Mouse (Mus musculus): Measurements from ENCODE around the gene Ppp2r5a. TPM values are rescaled to one million over a fixed set of nuclear protein-coding genes. Genes with fewer than 3 reads are reported as not detected.

The Ppp2r5a gene
- total RNA-seq, 2 experiments from 2014 or later, result 192 to 197 TPM

- DNase-seq, result peak; percentile 46 to 67
Measured at GRCm38 (mm10) chr1:191326233-191326882, 76.7 kb downstream of the Ppp2r5a start.

DNA sequence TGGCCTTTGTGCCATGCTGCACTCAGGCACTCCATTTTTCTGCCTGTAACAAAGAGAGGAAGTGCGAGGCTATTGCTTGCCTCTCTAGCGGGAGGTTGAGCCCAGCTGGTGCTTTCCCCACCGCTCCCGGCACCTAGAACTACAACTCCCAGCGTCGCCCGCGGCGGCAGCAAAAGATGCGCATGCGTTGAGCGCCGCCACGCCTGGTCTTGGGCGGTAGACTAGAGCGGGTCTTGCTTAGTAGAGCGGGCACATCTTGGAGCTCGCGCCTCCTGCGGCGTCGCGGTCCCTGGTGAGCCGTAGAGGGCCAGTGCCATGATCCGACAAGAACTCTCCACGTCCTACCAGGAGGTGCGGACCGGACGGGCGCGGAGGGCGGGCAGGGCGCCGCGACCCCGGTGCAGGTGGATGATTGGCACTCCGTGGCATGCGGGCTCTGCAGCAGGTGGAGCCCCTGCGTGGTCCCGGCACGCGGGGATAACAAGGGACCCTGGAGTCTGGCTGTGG is 77.3 kb downstream of the Ppp2r5a start, which contains the start of gene Tmem206:
Tmem206 (plus strand) TSS at position 187 of the 507 bp plus-strand sequence.
- peak; percentile 95 to 97 for DNase-seq

DNA sequence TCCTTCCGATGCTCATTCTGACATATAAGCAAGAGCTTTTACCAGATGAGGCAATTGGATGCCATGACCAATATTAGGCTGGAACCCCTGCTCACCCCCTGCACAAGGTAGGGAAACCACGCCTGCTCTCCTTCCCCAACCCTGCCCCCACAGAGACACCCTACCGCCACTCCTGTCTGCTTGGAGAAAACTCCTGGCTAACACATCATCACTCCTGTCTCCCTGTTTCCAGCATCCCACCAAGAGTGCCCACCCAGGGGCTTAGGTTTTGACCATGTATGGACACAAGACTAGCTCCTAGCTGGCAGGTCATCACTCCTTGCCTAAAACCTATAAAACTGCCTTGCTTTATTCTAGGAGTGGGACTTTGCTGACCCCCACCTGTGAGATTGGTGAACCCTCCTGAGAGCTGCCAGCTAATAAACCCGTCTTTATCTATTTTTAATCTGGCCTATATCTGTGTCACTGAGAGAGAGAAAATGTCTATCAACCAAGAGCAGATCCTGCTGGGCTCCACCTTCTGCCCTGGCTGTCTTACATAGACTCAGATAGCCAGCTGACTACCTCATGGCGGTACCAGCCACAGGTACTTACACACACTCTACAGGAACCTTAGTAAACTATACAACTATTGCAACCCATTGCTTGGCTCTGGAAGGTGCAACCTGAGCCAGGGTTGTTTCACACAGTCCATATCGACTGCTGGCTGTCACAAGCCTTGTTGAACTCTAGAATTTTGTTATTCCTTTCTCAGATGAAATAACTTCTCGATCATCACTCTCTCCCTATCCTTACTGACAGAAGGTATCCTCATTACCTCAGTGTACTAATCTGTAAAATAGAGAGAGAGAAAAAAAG is 78.1 kb downstream of the Ppp2r5a start:
- DNase-seq, result no peak

GRCm38 (mm10) chr1:191323381-191323780 is 79.7 kb downstream of the Ppp2r5a start:
- no peak for DNase-seq

DNA sequence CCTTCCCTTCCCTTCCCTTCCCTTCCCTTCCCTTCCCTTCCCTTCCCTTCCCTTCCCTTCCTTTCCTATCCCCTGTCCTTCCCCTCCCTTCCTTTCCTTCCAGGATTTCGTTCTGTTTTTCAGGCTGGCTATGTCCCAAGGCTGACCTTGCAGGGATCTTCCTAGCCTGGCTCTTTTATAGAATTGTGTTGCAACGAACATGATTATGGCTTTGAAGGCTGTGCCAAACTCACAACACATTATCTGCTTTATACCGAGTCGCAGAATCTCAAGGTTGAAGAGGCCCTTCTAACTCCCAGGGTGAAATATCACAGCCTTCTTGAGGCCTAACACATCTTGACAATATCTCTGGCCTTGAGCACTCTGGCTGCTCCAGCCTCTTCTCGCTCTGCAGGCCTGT is 84.4 kb downstream of the Ppp2r5a start:
- peak; percentile 71 to 75 for DNase-seq

- DNase-seq, result peak; percentile 89 to 92
Measured at GRCm38 (mm10) chr1:191317591-191318196, 85.4 kb downstream of the Ppp2r5a start, which contains the start of gene Nenf. Nenf (minus strand) TSS chr1:191318194.

DNA sequence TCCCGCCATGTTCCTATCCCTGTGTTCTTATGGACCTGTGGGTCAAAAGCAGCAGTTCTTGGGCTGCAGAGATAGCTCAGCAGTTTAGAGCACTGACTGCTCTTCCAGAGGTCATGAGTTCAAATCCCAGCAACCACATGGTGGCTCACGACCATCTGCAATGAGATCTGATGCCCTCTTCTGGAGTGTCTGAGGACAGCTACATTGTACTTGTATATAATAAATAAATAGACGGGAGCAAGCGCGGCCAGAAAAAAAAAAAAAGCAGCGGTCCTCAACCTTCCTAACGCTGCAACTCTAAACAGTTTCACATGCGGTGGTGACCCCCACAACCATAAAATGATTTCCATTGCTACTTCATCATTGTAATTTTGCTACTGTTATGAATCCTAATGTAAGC is 86.3 kb downstream of the Ppp2r5a start:
- no peak for DNase-seq

GRCm38 (mm10) chr1:191313926-191314325 is 89.1 kb downstream of the Ppp2r5a start:
- no peak for DNase-seq

DNA sequence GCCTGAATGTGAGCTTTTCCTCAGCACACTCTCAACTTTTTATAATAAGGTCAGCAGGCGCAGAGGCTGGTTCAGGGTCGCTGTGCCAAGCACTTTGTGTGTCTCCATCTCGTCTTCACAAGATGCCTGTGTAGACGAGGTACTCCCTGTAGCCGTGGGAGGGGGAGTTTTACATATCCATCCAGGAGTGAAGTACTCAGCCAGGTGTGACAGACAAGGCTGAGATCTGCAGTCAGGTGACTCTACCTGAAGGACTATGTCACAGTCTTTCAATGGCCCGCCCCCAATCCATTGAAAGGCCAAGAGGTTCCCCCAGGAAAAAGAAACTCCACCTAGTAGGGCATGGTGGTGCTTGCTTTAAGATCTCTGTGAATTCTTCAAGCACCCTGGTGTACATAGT is 89.9 kb downstream of the Ppp2r5a start:
- DNase-seq, result no peak

DNA sequence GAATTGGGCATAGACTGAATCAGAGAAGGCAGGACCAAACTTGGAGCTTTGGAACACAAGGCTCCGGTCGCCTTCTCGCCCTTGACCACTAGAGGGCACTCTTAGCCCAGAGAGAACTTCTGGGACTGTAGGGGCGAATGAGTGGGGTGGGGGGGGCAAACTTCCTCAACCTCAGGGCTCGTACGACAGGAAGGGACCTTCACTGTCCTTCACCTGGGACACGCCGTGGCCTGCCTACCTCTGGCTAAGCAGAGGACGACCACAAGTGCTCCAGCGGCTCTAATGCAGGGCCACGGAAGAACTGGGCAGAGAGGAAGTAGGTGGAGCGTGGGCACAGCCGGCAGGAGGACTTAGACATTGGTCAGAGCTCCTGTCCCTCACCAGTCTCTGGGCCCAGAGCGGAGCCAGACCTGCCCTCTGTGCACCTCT is 90.5 kb downstream of the Ppp2r5a start:
- peak; percentile 87 to 91 for DNase-seq

GRCm38 (mm10) chr1:191311296-191311898 is 91.7 kb downstream of the Ppp2r5a start:
- no peak for DNase-seq

DNA sequence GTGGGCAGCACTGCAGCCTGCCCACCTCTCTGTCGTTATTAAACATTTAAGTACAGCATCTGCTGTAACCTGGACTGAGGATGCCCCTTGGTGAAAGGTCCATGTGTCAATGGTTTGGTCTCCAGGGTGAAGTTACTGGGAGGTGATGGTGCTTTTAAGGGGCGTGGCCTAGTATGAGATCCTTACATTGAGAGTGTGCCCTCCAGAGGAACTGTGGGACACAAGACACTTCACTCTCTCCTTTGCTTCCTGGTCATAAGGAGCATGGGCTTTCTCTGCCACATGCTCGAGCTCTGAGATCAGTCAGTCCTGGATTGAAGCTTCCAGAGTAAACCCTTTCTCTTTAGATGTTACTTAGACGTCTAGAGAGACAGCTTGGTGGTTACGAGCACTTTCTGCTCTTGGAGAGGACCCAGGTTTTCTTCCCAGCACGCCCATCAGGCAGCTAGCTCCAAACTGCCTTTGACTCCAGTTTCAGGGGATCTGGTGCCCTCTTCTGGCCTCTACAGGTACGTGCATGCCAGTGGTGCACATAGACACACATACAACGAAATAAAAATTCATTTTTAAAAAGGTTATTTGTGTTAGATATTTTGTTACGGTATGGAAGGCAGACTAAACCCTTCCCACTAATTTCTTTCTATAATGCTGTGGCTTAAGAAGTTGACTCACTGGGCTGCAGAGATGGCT is 95.2 kb downstream of the Ppp2r5a start:
- no peak for DNase-seq

DNA sequence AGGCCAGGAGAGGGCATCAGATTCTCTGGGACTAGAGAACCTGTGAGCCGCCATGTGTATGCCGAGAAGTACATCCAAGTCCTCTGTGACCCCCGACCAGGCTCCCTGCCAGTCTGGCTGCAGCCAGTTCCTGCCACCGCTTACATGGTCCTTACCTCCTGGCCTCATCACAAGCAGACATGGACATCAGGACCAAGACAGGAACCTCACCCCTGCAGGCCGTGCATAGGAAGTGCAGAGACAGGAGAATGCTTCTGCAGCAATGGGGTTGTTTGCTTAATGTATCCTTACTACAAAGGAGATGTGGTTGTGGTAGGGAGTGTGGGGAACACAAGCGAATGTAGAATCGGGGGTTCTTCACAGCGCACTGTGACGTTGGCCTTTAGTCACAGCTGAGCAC is 96.8 kb downstream of the Ppp2r5a start:
- no peak for DNase-seq

DNA sequence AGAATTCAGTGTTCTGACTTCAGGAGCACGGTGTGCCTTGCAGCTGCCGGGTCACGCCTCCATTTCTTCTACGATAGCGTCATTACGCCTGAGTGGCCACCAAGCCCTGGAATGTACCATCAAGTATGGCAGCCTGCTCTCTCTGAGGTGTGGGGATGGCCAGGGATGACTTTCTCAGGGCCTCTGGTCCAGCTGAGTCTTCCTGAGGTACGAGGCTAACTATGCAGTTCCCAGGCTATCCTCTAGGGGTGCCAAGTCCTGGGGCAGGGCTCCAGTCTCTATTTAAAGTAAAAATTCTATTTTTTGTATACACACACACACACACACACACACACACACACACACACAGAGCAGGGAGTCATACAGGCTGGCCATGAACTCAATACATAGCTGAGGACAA is 97.5 kb downstream of the Ppp2r5a start:
- DNase-seq, result no peak

DNA sequence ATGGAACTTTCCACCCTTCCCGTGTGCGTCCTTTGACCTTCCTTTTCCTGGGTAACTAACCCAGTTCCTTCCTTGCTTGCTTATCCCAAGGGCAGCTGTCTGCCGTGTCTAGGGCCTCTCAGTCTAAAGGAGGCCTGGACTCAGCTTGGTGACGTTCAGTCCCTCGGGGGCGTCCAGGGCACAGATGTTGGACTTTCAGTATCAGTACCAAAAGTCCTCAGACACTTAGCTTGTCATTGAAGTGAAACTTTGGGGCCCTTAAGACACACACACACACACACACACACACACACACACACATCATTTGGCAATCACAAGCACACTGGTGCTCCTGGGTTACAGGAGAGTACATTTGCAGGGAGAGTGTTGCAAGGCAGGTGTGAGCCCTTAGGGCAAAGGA is 98.9 kb downstream of the Ppp2r5a start:
- DNase-seq, result no peak

- no peak for DNase-seq
Measured at GRCm38 (mm10) chr1:191303736-191304135, 99.3 kb downstream of the Ppp2r5a start.

Other genes with a start within 250 kb of the Ppp2r5a start
- not detected for gene Fam71a, start 238.5 kb downstream of the Ppp2r5a start, total RNA-seq (2021)
- gene Atf3, start 185.2 kb downstream of the Ppp2r5a start, total RNA-seq (2021), result 10 to 100 TPM in 1 of 2 experiments, 1 to 10 TPM in 1; 4.2 to 11.0 TPM
- 100 to 1,000 TPM in 1 of 2 experiments, 10 to 100 TPM in 1; 86.6 to 103 TPM for gene Nenf, start 85.1 kb downstream of the Ppp2r5a start, total RNA-seq (2021)
- gene Tmem206, start 77.4 kb downstream of the Ppp2r5a start, total RNA-seq (2021), result 1 to 10 TPM; 4.7 to 6.0 TPM
- gene Dtl, start 172.3 kb upstream of the Ppp2r5a start, total RNA-seq (2021), result 1 to 10 TPM; 2.1 to 2.5 TPM
- gene Ints7, start 172.4 kb upstream of the Ppp2r5a start, total RNA-seq (2021), result 10 to 100 TPM; 21.8 to 30.2 TPM

All from adrenal gland, postnatal 36 days (tissue).